Mouse (Mus musculus) adrenal gland, adult 18-20 months (tissue): Measurements from ENCODE around the gene Tmem8. TPM values are rescaled to one million over a fixed set of nuclear protein-coding genes. Genes with fewer than 3 reads are reported as not detected.

Experiments used
- DNase-seq, 2 experiments: peaks; one replicate each; pipeline ENCODE4 v3.0.0; 2021 to 2022; ENCODE audit warnings: low spot score in 2 of 2
- total RNA-seq, 2 experiments: library from RNA; stranded (reverse); gene quantifications; 1 replicate in 1 of 2; 2 replicates in 1 of 2; pipeline ENCODE4 v1.2.3; 2021

Gene Tmem8
- total RNA-seq, 2 experiments from 2014 or later: 6.4 to 7.6 TPM

DNA sequence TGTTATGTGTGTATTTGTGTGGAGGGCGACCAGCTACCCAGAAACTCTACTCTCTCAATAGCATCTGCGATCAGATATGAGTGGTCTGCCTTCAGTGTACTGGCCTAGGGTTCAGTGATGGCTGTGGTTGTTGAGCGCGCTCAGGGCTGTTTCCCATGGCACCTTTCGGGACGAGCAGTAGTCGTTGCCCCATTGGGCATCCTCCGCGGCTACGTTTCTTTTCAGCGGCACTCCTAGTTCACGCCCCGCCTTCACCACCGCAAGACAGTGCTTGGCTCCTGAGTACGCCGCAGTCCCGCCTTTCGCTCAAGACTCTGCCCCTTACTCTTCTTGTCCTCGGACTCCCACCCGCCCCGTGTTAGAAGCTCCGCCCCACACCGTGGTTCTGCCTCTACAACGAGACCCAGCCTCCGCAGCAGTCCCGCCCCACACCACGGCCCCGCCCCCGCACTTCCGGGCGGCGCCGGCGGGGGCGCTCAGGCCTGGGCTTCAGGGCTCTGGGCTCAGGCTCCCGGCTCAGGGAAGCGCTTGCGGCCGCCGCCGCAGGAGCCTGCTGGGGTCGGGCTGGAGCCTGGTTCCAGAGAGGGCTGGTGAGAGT, 25.2 kb downstream of the Tmem8 start, which contains the start of gene Axin1:
Gene Axin1 (plus strand): TSS at position 450 of the 598 bp plus-strand sequence.
- peak; percentile 86 to 91 for DNase-seq

DNA sequence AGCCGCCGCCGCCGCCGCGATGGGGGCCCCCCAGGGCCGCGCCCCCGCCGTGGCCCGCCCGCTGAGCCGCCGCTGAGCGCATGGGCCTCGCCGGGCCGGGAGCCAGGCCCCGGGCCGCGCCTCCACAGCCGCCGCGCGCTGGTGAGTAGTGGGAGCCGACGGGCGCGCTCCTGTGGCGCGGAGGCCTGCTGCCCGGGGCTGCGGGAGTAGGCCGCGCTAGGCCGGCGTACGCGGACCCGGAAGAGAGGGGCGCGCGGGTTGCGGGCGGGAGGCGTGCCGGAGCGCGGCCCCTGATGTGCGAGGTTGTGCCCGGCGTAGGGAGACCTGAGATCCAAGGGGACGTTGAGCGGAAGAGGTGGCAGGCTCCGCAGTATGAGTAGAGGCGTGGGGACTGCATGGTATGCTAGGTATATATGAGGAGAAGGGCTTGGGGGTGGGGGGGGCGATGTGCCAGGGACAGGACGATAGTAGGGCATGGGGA, 25.8 kb downstream of the Tmem8 start:
- DNase-seq: no peak

DNA sequence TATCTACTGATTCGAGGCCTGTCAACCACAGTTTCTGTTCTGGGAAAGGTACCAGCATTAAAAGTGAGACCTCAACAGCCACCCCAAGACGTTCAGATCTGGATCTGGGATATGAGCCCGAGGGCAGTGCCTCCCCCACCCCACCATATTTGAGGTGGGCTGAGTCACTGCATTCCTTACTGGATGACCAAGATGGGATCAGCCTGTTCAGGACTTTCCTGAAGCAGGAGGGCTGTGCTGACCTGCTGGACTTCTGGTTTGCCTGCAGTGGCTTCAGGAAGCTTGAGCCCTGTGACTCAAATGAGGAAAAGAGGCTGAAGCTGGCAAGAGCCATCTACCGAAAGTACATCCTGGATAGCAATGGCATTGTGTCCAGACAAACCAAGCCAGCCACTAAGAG, 29.7 kb downstream of the Tmem8 start:
- no peak for DNase-seq

DNA sequence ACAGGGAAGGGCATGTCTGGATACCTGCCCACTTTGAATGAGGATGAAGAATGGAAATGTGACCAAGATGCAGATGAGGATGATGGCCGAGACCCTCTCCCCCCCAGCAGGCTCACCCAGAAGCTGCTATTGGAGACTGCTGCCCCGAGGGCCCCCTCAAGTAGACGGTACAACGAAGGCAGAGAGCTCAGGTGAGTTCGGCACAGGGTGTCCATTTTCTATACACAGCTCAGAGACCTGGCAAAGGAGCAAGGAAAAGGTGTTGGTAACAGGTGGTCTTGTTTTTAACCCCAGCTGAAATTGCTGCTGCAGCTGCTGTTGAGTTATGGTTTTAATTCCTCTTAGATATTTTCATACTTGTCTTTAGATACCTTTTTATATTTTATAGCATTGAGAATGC, 30.3 kb downstream of the Tmem8 start:
- no peak for DNase-seq

DNA sequence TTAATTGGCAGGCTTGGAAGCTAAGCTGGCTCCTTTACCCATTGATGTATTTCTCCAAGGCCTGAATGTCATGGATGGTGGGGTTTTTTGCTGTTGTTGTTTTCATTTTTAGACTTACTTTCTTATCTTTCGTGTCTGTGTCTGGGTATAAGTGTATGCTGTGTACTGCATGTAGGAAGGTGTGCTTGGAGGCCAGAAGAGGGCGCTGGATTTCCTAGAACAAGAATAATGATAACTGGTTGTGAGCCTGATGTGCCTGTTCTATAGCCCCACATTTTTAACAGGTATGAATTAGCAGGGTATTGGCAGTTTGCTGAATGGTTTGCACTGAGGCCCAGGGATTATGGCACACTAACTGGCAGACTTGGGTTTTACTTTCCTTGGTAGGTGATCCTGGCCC, 36.0 kb downstream of the Tmem8 start:
- no peak for DNase-seq

GRCm38 (mm10) chr17:26151886-26152630, 39.0 kb downstream of the Tmem8 start:
- DNase-seq: no peak

- DNase-seq: no peak
Observed at GRCm38 (mm10) chr17:26162736-26163135, 49.6 kb downstream of the Tmem8 start.

DNA sequence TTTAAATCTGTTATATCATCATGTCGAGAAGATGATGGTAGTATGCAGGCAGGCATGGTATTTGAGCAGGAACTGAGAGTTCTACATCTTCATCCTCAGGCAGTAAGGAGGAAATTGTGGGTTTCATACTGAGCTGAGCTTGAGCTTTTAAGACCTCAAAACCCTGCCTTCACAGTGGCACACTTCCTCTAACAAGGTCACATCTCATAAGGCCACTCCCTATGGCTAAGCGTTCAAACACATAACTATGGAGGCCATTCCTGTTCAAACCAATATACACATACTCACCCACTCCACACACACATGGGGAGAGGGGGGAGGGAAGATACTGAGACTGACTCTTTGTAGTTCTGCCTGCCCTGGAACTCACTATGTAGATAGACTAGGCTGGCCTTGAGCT, 54.9 kb downstream of the Tmem8 start:
- no peak for DNase-seq

Other genes starting within 250 kb of the Tmem8 start
- gene Mcrip2, start 244.5 kb upstream of the Tmem8 start, total RNA-seq: 100 to 1,000 TPM; 302 to 373 TPM
- 100 to 1,000 TPM in 1 of 2 experiments, 10 to 100 TPM in 1; 97.4 to 106 TPM for gene Mettl26, start 238.2 kb upstream of the Tmem8 start, total RNA-seq
- gene Wfikkn1, start 232.4 kb upstream of the Tmem8 start, total RNA-seq: 1 to 10 TPM in 1 of 2 experiments, under 1 TPM in 1; 0.93 to 2.0 TPM
- gene Rab40c, start 193.6 kb upstream of the Tmem8 start, total RNA-seq: 10 to 100 TPM; 20.6 to 32.6 TPM
- gene Pigq, start 168.4 kb upstream of the Tmem8 start, total RNA-seq: 100 to 1,000 TPM; 110 to 111 TPM
- gene Nhlrc4, start 168.3 kb upstream of the Tmem8 start, total RNA-seq: not detected
- gene A930017K11Rik, start 160.7 kb upstream of the Tmem8 start, total RNA-seq: not detected
- 10 to 100 TPM; 22.6 to 24.4 TPM for gene Capn15, start 127.5 kb upstream of the Tmem8 start, total RNA-seq
- gene Rab11fip3, start 43.7 kb upstream of the Tmem8 start, total RNA-seq: 10 to 100 TPM; 22.6 to 24.6 TPM
- 10 to 100 TPM; 23.8 to 25.0 TPM for gene Decr2, start 23.0 kb upstream of the Tmem8 start, total RNA-seq
- 1 to 10 TPM; 2.9 to 3.2 TPM for gene Nme4, start 17.7 kb upstream of the Tmem8 start, total RNA-seq
- gene Mrpl28, start 10.2 kb downstream of the Tmem8 start, total RNA-seq: 10 to 100 TPM; 84.1 to 87.5 TPM
- gene Axin1, start 25.4 kb downstream of the Tmem8 start, total RNA-seq: 10 to 100 TPM; 38.6 to 46.8 TPM
- gene Pdia2, start 85.8 kb downstream of the Tmem8 start, total RNA-seq: under 1 TPM; 0.70 to 0.96 TPM
- gene Rgs11, start 89.7 kb downstream of the Tmem8 start, total RNA-seq: 10 to 100 TPM; 40.8 to 47.1 TPM
- 10 to 100 TPM; 12.7 to 13.2 TPM for gene Arhgdig, start 94.5 kb downstream of the Tmem8 start, total RNA-seq
- gene Fam234a, start 130.9 kb downstream of the Tmem8 start, total RNA-seq: 100 to 1,000 TPM; 112 to 124 TPM
- 10 to 100 TPM; 61.9 to 81.4 TPM for gene Luc7l, start 139.6 kb downstream of the Tmem8 start, total RNA-seq